Mouse (Mus musculus) bone marrow, adult 2 months (tissue): ENCODE measurements at regions not wholly inside any gene's neighbourhood (a gene's known extent, or its start where the extent isn't known, plus 50 kb on each side); places are given as distances from the start of the nearest gene placed in this dataset.

ENCODE experiments used
- CTCF ChIP-seq: fragments of 200-500 bp; IDR thresholded peaks from 2 replicates; pipeline ENCODE4 v1.5.1; 2011; ENCODE audit warnings: low read length, control low read depth; ENCODE audit not compliant: control insufficient read depth, insufficient read depth
- POLR2A ChIP-seq: fragments of 200-500 bp; IDR thresholded peaks from 2 replicates; pipeline ENCODE4 v1.6.1; 2011; ENCODE audit warnings: low read depth, mild to moderate bottlenecking, control low read depth, low read length, borderline replicate concordance; ENCODE audit not compliant: control insufficient read depth

DNA sequence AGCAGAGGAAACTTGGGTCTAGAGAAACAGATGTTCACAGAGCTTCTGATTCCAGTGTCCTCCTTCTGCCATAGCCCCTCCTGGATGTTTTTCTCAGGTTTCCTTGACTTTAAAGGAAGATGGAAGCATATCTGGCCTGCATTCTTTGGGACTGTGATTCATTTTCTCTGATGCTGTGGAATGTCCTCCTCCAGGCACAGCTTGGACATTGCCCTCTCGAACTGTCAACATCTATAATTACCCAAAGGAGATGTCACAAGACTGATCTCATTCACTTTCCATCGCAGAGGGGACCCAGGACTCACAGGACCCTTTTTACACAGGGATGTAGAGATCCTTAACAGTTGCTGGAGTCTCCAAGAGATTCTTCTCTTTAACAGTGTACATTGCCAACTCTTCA lies 345.9 kb upstream of the Gm21798 start:
- TF ChIP-seq POLR2A, result no peak
- no peak for TF ChIP-seq CTCF
